Mouse (Mus musculus): Measurements from ENCODE around the gene Ubr2.

The Ubr2 gene

GRCm38 (mm10) chr17:46926192-46926591 is 84.2 kb downstream of the Ubr2 start:
- no peak for DNase-seq

DNA sequence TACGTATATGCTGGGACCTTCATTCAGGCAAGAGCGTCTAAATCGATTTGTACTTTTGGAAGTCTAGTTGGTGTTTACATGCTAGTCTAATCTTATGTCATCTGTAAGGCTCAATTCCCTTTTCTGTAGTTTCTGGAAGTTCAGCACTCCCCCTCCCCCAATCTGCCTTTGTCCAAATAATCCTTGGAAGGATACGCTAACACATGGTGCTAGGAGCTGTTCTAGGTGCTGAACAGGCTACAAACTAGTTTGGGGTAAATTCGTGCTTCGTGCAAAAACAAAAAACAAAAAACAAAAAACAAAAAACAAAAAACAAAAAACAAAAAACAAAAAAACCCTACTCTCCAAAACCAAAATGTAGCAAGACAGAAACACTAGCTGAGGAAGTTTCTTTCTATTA is 89.5 kb downstream of the Ubr2 start:
- DNase-seq = no peak

GRCm38 (mm10) chr17:46918951-46919350 is 91.4 kb downstream of the Ubr2 start:
- no peak for DNase-seq

- no peak for DNase-seq
Observed at GRCm38 (mm10) chr17:46915129-46915528, 95.2 kb downstream of the Ubr2 start.

- no peak for DNase-seq
Observed at GRCm38 (mm10) chr17:46912331-46912730, 98.0 kb downstream of the Ubr2 start.

GRCm38 (mm10) chr17:46910186-46910585 is 100.2 kb downstream of the Ubr2 start, which contains the start of gene Prph2:
Gene Prph2, plus strand, starts transcription at chr17:46910459.
- no peak for DNase-seq

- DNase-seq = peak; percentile 89 to 91
Observed at GRCm38 (mm10) chr17:46903876-46904490, 106.4 kb downstream of the Ubr2 start.

DNA sequence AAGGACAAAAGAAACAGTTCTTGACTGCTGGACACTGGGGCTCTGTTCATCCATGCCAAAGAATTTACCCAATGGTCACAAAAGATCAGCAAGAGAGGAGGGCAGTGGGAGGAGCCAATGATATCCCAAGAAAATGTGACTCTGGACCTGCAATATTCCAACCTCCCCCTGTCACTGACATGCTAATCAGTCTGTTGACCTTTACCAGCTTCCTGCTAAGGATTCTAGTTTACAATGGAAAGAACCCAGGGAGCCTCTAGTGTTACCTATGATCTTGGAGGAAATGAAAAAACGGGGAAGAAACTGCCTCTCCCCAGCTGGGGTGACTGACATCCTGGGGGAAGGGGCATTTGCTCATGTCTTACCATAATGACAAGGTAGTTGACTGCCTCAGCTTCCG is 109.4 kb downstream of the Ubr2 start:
- no peak for DNase-seq

DNA sequence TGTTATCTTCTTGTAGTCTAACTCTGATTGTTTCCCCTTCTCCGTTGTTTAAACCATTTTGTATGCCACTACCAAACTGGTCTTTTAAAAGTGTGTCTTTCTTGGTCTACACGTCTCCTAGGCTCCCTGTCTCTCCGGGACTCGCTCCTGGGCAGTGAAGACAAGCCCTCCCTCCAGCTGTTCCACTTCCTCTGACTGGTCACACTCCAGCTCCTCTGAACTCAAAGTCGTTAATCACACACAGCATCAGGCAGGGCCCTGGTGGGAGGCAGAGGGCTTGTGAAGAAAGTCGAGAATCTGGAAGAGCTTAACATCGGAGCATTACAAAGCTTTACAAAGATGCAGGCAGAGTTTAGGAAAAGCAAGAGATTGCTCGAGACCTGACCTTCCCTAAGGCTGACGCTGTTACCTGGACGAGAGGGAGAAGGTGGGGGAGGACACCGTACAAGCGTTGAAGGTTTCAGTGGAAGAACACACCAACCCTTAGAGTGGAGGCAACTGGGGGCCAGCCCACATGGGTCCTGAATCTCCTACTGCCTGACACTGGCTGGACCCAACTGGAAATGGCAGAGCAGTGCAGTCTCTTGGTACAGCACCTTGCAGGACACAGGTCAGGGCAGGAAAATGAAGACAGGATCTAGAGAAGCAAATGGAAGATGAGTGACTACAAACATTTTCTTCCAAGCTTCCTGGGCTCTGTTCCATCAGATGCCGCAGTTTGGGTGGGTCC is 113.0 kb downstream of the Ubr2 start:
- DNase-seq = no peak

GRCm38 (mm10) chr17:46895426-46895825 is 114.9 kb downstream of the Ubr2 start:
- DNase-seq = no peak

- peak; percentile 64 to 66 for DNase-seq
Observed at GRCm38 (mm10) chr17:46890843-46891594, 119.3 kb downstream of the Ubr2 start.

GRCm38 (mm10) chr17:46890116-46890815 is 120.1 kb downstream of the Ubr2 start, which contains the start of gene Tbcc:
Gene Tbcc, plus strand, starts transcription at chr17:46890684.
- DNase-seq = peak; percentile 98

- DNase-seq = peak; percentile 96
Observed at GRCm38 (mm10) chr17:46889450-46890084, 120.8 kb downstream of the Ubr2 start.

GRCm38 (mm10) chr17:46888511-46889212 is 121.7 kb downstream of the Ubr2 start:
- DNase-seq = peak; percentile 72 to 77

DNA sequence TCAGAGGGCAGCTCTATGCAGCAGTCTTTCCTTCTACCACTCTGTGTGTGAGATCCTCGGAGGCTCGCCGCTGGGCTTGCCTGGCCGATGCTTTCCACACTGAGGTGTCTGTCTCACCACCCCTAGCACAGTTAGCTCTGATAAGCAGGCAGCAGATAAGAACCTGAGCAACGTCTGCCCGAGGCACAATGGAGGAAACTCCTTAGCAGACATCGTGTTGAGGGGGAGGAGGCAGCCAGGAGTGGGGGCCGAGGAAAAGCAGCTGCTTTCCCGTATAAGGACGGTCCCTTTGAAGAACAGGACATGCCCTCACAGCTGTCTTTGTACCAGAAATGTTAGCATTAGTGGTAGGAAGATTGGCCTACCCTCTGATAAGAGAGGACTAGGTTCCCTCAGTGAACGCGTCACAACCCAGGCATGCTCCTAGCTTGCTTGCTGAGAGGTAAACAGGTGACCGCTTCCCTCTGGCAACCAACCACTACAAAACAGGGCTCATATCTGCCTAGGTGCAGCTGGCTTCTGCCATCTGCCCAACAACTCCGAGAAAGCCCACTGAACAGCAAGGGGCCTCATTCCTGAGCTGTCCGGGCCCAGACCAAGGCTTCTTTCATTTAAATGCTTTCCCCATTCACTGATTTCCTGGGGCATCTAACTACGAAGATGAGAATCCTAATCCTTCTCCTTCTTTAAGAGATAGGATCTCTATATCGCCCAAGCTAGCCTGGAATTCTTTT is 124.3 kb downstream of the Ubr2 start:
- DNase-seq = peak; percentile 30 to 37

DNA sequence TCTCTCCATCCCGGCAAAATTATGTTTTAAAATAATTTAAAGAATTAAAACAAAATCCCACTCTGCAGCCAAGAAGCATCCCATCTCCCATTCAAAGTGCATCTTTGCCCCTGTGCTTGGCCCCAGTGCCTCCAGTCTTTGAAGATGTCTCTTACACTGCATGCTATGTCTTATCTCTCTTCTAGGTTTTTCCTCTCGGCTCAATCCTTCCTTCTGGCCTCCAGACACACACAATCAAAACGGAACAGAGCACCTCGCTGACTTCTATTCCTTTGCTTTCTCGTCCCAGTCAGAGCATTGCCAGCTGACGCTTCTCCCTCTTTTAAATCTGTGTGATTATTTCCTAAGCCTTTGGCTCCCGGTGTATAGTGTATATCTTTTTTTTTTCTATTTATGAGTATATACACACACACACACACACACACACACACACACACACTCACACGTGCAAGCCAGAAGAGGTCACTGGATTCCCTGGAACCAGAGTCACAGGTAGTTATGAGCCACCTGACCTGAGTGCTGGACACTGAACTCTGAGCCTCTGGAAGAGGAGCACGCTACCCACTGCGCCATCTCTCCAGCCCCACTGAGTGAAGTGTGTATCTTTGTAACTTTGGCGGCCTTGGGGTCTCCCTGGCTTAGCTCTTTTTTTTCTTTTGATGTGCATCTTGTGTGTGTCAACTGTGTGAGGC is 125.0 kb downstream of the Ubr2 start:
- no peak for DNase-seq

DNA sequence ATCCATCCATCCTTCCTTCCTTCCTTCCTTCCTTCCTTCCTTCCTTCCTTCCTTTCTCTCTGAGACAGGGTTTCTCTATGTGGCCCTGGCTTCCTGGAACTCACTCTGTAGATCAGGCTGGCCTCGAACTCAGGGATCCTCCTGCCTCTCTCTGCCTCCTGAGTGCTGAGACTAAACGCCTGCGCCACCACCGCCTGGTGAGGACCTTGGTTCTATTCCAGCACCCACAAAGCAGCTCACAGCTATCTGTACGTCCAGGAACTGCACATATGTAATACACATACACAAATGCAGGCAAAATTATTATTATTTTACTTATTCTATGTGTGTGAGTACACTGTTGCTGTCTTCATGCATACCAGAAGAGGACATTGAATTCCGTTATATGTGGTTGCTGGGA is 125.6 kb downstream of the Ubr2 start:
- DNase-seq = no peak

GRCm38 (mm10) chr17:46883107-46883506 is 127.2 kb downstream of the Ubr2 start:
- DNase-seq = no peak

DNA sequence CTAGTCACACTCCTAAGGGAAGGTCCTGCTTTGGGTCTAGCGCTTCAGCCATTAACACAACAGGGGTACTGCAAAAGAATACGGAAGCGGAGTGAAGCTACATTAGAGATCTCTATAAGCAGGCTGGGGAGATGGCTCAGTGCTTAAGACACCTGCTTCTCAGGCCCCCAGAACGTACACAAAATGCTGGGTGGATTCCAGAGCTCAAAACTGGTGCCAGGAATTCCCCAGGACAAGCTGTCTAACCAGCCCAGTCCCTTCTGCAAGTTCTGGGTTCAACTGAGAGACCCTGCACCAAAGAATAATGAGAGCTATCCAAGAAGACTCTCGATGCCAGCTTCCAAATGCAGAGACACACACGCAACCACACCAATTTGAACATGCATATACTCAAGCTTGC is 128.6 kb downstream of the Ubr2 start:
- DNase-seq = peak in 1 of 2 experiments; percentile 51

GRCm38 (mm10) chr17:46880322-46880721 is 130.0 kb downstream of the Ubr2 start:
- no peak for DNase-seq

Measured in cerebellum, postnatal 14 days (tissue).